Mouse (Mus musculus) small intestine, adult 2 months (tissue): ENCODE results near the gene Manbal. TPM values are rescaled to one million over a fixed set of nuclear protein-coding genes. Genes with fewer than 3 reads are reported as not detected.

Source experiments
- H3K27ac ChIP-seq: fragments of 200-500 bp; 2 replicates; pipeline ENCODE4 v1.5.1; 2012; ENCODE audit warnings: low read depth, low read length, control low read depth, inconsistent platforms; ENCODE audit not compliant: insufficient read depth
- H3K27me3 ChIP-seq: fragments of 200-500 bp; 2 replicates; pipeline ENCODE4 v1.6.1; 2012; ENCODE audit warnings: mild to moderate bottlenecking, moderate library complexity, low read length, inconsistent platforms; ENCODE audit not compliant: control insufficient read depth, insufficient read depth
- H3K36me3 ChIP-seq: fragments of 200-500 bp; 2 replicates; pipeline ENCODE4 v1.6.1; 2012; ENCODE audit warnings: mild to moderate bottlenecking, low read length, control low read depth, inconsistent platforms; ENCODE audit not compliant: control insufficient read depth, insufficient read depth
- H3K4me1 ChIP-seq: fragments of 200-500 bp; 2 replicates; pipeline ENCODE4 v1.6.1; 2012; ENCODE audit warnings: low read length, inconsistent platforms, mixed read lengths; ENCODE audit not compliant: control insufficient read depth, insufficient read depth, insufficient read length
- H3K4me3 ChIP-seq: fragments of 200-500 bp; 2 replicates; pipeline ENCODE4 v1.5.1; 2012; ENCODE audit warnings: low read depth, mild to moderate bottlenecking, control low read depth, inconsistent platforms, low read length, moderate library complexity
- CTCF ChIP-seq: fragments of 200-500 bp; IDR thresholded peaks from 2 replicates; pipeline ENCODE4 v1.5.1; 2012; ENCODE audit warnings: low read depth, mild to moderate bottlenecking, control low read depth, inconsistent platforms, low read length, moderate library complexity, mixed read lengths; ENCODE audit not compliant: insufficient replicate concordance, insufficient read length; ENCODE audit errors: extremely low read depth
- POLR2A ChIP-seq: fragments of 200-500 bp; IDR thresholded peaks from 2 replicates; pipeline ENCODE4 v1.6.1; 2012; ENCODE audit warnings: low read depth, mild to moderate bottlenecking, control low read depth, inconsistent platforms, low read length, moderate library complexity
- WGBS: fragments of 180-500 bp; shearing (Covaris S2); methylation state at CpG from one replicate; pipeline ENCODE4 v1.1.7; 2018; 5-methylcytosine and 5-hydroxymethylcytosine counted together
- polyA plus RNA-seq: library from polyadenylated mRNA; depleted of rRNA; stranded (reverse); fragments of >200 nt; gene quantifications from 2 replicates; pipeline ENCODE4 v1.2.3, GENCODE M21; 2012

Manbal gene
- polyA plus RNA-seq, 1 experiment = 47.5 TPM

- H3K4me3 ChIP-seq = no peak overlapping the region
- H3K27ac ChIP-seq = peak overlapping the region; percentile 74
- TF ChIP-seq CTCF (peak; percentile 41; the same call in 1 of the 2 replicates), POLR2A (0 out of 2 replicates have a peak, but pooled peaks have one; percentile 11)
- H3K36me3 ChIP-seq = peaks cover 37% of the 10 kb centered on the region
- H3K27me3 ChIP-seq = no peaks in the 10 kb centered on the region
- WGBS = 46% methylated on average over 4 of the region's 4 CpGs
- peaks cover 80% of the 10 kb centered on the region for H3K4me1 ChIP-seq
These were observed 63.5 kb downstream of the Manbal start for GRCm38 (mm10) chr2:157430667-157431429.

DNA sequence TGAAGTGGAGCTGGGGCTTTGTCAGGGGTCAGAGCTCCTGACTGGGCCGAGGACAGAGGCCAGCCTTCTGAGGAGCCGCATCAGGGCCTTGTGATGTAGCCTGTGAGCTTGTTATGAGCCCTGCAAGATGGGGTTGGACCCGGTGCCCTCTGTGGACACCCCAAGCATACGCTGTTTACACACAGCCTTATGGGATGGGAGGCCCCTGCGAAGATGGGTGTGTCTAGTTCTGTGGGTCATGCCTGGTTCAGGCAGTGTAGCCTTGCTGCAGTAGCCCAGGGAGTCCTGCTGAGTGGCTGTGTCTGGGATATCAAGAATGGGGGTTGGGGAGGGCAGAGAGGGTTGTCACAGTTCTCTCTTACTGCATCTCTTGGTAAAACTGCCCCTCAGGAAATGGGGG lies 64.5 kb downstream of the Manbal start:
- no peak for TF ChIP-seq POLR2A
- TF ChIP-seq CTCF = no peak
- Histone ChIP-seq H3K4me1 (peaks cover 73% of the 10 kb centered on the region), H3K36me3 (peaks cover 40% of the 10 kb centered on the region), H3K27me3 (no peaks in the 10 kb centered on the region), H3K27ac (peak overlapping the region; percentile 10), H3K4me3 (no peak overlapping the region)
- 33% methylated on average over 5 of the region's 5 CpGs for WGBS

DNA sequence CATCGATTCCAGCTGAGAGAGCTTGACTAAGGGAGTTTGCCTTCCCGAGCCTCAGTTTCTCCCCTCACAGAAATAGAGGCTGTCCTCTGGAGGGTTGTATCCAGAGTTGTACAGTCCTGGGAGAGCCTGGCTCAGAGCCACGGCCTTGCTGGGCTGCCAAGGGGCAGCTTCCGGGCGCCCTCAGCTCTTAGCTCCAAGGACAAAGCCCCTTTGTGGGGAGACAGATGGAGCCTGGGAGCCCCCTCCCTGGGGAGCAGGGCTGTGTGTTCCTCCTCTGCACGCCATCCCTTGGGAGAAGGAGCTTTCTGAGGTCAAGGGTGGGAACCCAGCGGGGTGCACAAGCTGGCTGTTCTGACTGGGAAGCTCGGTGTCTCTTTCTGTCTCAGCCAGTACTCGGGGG lies 65.1 kb downstream of the Manbal start:
- 61% methylated on average over 9 of the region's 9 CpGs for WGBS
- TF ChIP-seq CTCF (no peak), POLR2A (no peak)
- H3K36me3 ChIP-seq = peaks cover 40% of the 10 kb centered on the region
- H3K27ac ChIP-seq = 0 out of 2 replicates have a peak overlapping the region, but pooled peaks have one; percentile 10
- H3K27me3 ChIP-seq = no peaks in the 10 kb centered on the region
- H3K4me1 ChIP-seq = peaks cover 67% of the 10 kb centered on the region
- H3K4me3 ChIP-seq = no peak overlapping the region

DNA sequence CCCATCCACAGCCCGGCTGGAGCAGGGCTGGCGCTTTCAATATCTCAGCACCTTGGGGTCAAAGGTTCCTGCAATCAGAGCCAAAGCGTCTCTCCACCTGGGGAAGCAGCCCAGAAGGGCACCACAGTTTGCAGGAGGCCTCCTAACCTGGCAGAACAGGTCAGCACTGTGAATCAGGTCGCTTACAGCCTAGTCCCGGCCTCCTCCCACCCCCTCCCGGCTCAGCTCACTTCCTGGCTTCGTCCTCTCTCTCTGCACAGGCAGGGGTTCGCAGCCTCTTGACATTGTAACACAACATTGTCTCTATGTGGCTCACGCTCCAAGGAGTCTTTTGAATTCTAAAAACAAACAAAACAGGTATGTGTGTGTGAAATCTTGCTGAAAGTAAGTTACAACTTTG lies 66.6 kb downstream of the Manbal start:
- no peak overlapping the region for H3K4me3 ChIP-seq
- WGBS = 27% methylated on average over 9 of the region's 9 CpGs
- no peaks in the 10 kb centered on the region for H3K27me3 ChIP-seq
- peaks cover 63% of the 10 kb centered on the region for H3K4me1 ChIP-seq
- H3K36me3 ChIP-seq = peaks cover 31% of the 10 kb centered on the region
- TF ChIP-seq CTCF (no peak), POLR2A (no peak)
- peak overlapping the region; percentile 83 for H3K27ac ChIP-seq

- Histone ChIP-seq H3K27me3 (no peaks in the 10 kb centered on the region), H3K4me3 (no peak overlapping the region), H3K4me1 (peaks cover 59% of the 10 kb centered on the region), H3K27ac (peak overlapping the region; percentile 83), H3K36me3 (peaks cover 34% of the 10 kb centered on the region)
- TF ChIP-seq POLR2A (no peak), CTCF (no peak)
- WGBS = 23% methylated on average over 6 of the region's 6 CpGs
These were observed 67.1 kb downstream of the Manbal start for GRCm38 (mm10) chr2:157434497-157434896.

- H3K36me3 ChIP-seq = peaks cover 48% of the 10 kb centered on the region
- H3K4me1 ChIP-seq = peaks cover 40% of the 10 kb centered on the region
- no peak overlapping the region for H3K27ac ChIP-seq
- H3K27me3 ChIP-seq = no peaks in the 10 kb centered on the region; the same call in 1 of the 2 replicates
- WGBS = 82% methylated on average over 11 of the region's 11 CpGs
- H3K4me3 ChIP-seq = no peak overlapping the region
- TF ChIP-seq CTCF (no peak), POLR2A (no peak)
These were observed 69.1 kb downstream of the Manbal start for GRCm38 (mm10) chr2:157436496-157436895.

DNA sequence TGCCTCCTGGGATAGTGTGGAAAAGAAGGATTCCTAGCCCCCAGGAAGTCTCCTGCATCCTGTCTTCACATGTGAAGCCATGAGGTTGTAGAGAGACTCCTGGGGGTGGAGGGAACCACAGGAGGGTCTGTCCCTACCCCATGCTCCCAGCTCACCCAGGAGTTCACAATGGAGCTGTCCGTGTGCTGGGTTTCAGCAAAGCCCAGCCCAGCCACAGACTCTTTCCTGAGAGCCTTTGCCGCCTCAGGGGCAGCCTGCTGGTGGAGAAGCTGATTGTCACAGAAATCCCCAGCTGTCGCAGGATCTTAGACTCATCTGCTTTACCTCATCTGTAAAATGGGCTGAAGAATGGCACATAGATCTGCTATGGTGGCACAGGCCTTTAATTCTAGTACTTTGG lies 69.7 kb downstream of the Manbal start:
- Histone ChIP-seq H3K36me3 (peaks cover 45% of the 10 kb centered on the region), H3K27ac (no peak overlapping the region), H3K4me1 (peaks cover 34% of the 10 kb centered on the region), H3K27me3 (no peaks in the 10 kb centered on the region; the same call in 1 of the 2 replicates), H3K4me3 (no peak overlapping the region)
- TF ChIP-seq POLR2A (no peak), CTCF (no peak)
- 93% methylated on average over 3 of the region's 3 CpGs for WGBS
